Mouse (Mus musculus) stomach, postnatal 0 days (tissue): Measurements from ENCODE around the gene Exo5. TPM values are rescaled to one million over a fixed set of nuclear protein-coding genes. Genes with fewer than 3 reads are reported as not detected.
A peak's percentile ranks its signal among the peaks of the same experiment; 100 is the strongest.

ENCODE experiments used
- ATAC-seq: fragments of 200-750 bp; cut with Nextera tagmentation; 2 replicates; pipeline ENCODE4 v1.8.0; 2017; ENCODE audit not compliant: low FRiP score, low TSS enrichment
- DNase-seq: peaks from one replicate; pipeline ENCODE4 v3.0.0-alpha.2; 2016; ENCODE audit warnings: low spot score
- H3K27ac ChIP-seq: fragments of 300-500 bp; sonication (generic); replicated peaks from 2 replicates; pipeline ENCODE4 v1.5.1; 2014; ENCODE audit warnings: mild to moderate bottlenecking, control low read depth
- H3K27me3 ChIP-seq: fragments of 300-500 bp; sonication (generic); 2 replicates; pipeline ENCODE4 v1.6.1; 2014; ENCODE audit warnings: low read length; ENCODE audit not compliant: control insufficient read depth, insufficient read depth
- H3K36me3 ChIP-seq: fragments of 300-500 bp; sonication (generic); 2 replicates; pipeline ENCODE4 v1.6.1; 2014; ENCODE audit warnings: low read length, mixed read lengths; ENCODE audit not compliant: control insufficient read depth, insufficient read depth
- H3K4me1 ChIP-seq: fragments of 300-500 bp; sonication (generic); replicated peaks from 2 replicates; pipeline ENCODE4 v1.6.1; 2014; ENCODE audit warnings: antibody characterized with exemption; ENCODE audit not compliant: control insufficient read depth, insufficient read depth
- H3K4me2 ChIP-seq: fragments of 300-500 bp; sonication (generic); replicated peaks from 2 replicates; pipeline ENCODE4 v1.6.1; 2014; ENCODE audit warnings: low read depth, mild to moderate bottlenecking, control low read depth, moderate library complexity
- H3K4me3 ChIP-seq: fragments of 300-500 bp; sonication (generic); 2 replicates; pipeline ENCODE4 v1.5.1; 2014; ENCODE audit warnings: low read depth, low read length, control low read depth
- H3K9ac ChIP-seq: fragments of 300-500 bp; sonication (generic); 2 replicates; pipeline ENCODE4 v1.6.1; 2014; ENCODE audit warnings: mild to moderate bottlenecking, low read length, control low read depth, mixed read lengths
- H3K9me3 ChIP-seq: fragments of 300-500 bp; sonication (generic); 2 replicates; pipeline ENCODE4 v1.6.1; 2016; ENCODE audit warnings: low read length; ENCODE audit not compliant: control insufficient read depth
- CTCF ChIP-seq: IDR thresholded peaks from 2 replicates; pipeline ENCODE4 v1.5.1; 2016; ENCODE audit warnings: antibody characterized with exemption, low read depth, mild to moderate bottlenecking, moderate library complexity
- EP300 ChIP-seq: optimal IDR thresholded peaks from 2 replicates; pipeline ENCODE3; 2016; ENCODE audit warnings: antibody characterized with exemption
- WGBS: fragments of 180-500 bp; shearing (Covaris S2); extraction: QIAGEN DNeasy Blood & Tissue Kit; methylation state at CpG from one replicate; pipeline ENCODE4 v1.1.7; 2014; 5-methylcytosine and 5-hydroxymethylcytosine counted together
- polyA plus RNA-seq: library from polyadenylated mRNA; unstranded; fragments of >200 nt; fragmentation: Nextera tagmentation; extraction: Ambion mirVana; gene quantifications from 2 replicates; pipeline ENCODE4 v1.2.1, GENCODE M21; 2015

Exo5 gene
- polyA plus RNA-seq, 1 experiment from 2014 or later = 10.4 TPM

DNA sequence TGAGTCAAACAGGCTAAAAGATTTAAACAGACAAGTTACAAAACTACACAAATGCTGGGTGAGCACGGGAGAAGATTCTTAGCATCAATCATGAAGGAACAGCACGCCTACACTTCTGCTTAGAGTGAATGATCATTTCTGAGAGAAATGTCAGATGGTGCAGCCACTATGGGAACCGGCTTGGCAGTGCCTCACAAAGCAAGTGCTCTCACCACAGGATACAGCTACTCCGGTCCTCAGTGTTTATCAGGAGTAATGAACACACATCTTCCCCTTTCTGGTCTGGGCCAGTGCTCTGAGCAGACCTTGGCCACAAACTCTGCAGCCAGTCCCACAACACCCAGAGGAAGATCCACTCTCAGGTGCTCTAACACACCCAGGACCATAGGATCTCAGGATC is 20.3 kb downstream of the Exo5 start:
- H3K4me3 ChIP-seq = no peak overlapping the region
- no peaks in the 10 kb centered on the region for H3K27me3 ChIP-seq
- no peaks in the 10 kb centered on the region for H3K36me3 ChIP-seq
- no peak for ATAC-seq
- no peak for TF ChIP-seq CTCF
- H3K27ac ChIP-seq = no peak overlapping the region
- H3K9ac ChIP-seq = no peak overlapping the region
- 26% methylated on average over 4 of the region's 4 CpGs for WGBS
- no peak overlapping the region for H3K4me2 ChIP-seq
- H3K4me1 ChIP-seq = no peaks in the 10 kb centered on the region
- no peak for DNase-seq
- H3K9me3 ChIP-seq = no peaks in the 10 kb centered on the region

DNA sequence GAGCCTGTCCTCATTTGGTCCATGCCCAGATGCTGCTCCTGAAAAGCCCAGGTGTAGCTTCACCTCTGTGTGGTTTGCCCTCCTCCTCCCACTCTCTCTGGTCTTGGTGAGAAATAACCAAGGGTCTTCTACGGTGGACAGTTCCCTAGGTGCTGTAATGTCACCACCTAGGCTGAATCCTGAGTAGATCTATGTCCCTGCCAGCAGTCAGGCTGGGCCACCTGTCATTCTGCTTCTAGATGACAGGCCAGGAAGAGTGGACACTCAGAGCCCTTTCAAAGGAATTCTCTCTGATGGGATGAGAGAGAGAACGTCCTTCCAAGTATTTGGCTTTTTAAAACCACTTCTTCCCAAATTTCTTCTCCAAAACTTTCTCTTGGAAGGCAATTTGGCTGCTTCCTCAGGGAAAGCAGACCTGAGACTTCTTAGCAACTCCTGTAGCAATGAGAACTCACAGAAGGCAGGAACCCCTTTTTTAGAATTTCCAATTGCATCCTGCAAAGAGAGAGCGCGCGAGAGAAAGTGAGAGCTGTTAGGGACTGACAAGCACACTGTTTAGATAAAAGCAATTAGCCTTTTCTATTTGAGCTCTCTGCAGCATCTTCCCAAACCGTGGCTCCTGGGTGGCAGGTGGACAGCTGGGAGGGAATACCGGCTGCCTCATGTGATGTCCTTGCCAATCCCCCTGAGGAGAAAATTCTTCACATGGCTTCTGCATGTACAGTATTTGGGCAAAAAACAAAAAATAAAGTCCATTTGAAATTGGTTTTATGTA is 28.8 kb downstream of the Exo5 start:
- no peaks in the 10 kb centered on the region for H3K4me1 ChIP-seq
- no peak for TF ChIP-seq CTCF
- no peak for TF ChIP-seq EP300
- H3K9me3 ChIP-seq = no peaks in the 10 kb centered on the region
- WGBS = 66% methylated on average over 7 of the region's 7 CpGs
- H3K36me3 ChIP-seq = no peaks in the 10 kb centered on the region
- H3K4me3 ChIP-seq = no peak overlapping the region
- no peak overlapping the region for H3K9ac ChIP-seq
- no peaks in the 10 kb centered on the region for H3K27me3 ChIP-seq
- H3K4me2 ChIP-seq = no peak overlapping the region
- ATAC-seq (no peak), DNase-seq (no peak)
- H3K27ac ChIP-seq = no peak overlapping the region

DNA sequence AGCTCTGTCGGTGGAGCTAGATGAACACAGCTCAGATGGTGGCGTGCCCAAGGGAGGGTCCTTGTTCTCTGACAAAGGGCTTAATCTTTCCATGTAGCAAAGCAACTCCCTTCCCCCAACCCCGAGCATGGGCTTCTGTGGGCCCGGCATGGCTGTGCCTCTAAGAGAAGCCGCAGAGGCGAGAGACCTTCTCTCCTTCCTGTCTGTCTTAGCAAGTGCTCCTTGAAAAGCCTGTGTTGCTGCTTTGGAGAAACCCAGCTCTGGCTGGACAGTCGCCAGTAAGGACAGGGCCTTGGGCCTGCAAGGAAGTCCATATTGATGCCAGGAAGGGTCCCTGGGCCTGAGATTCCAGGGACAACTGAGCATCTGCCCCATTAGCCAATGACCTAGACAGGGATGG is 29.6 kb downstream of the Exo5 start:
- H3K9me3 ChIP-seq = no peaks in the 10 kb centered on the region
- 88% methylated on average over 7 of the region's 7 CpGs for WGBS
- no peaks in the 10 kb centered on the region for H3K36me3 ChIP-seq
- H3K27ac ChIP-seq = no peak overlapping the region
- no peaks in the 10 kb centered on the region for H3K4me1 ChIP-seq
- no peak for DNase-seq
- H3K27me3 ChIP-seq = no peaks in the 10 kb centered on the region
- no peak for ATAC-seq
- no peak overlapping the region for H3K4me3 ChIP-seq
- no peak for TF ChIP-seq CTCF
- no peak for TF ChIP-seq EP300
- H3K9ac ChIP-seq = no peak overlapping the region
- no peak overlapping the region for H3K4me2 ChIP-seq

DNA sequence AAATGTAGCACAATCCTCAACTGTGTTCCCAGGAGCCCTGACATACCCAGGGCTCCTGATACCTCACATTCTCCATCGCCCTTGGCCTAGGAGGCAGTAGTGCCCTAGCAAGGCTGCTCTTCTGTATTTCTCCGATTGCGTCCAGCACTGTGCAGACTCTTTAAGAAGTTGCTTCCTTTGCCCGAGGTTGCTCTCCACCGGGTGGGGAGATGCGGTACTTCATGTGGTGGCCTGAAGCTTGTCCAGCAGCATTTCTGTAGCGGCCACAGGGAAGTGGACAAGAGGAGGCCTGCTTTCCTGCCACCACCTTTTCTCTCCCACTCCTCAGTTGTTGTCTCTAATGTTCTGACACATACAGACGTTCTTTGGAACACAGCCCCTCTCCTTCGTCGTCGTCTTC is 30.2 kb downstream of the Exo5 start:
- Histone ChIP-seq H3K9ac (no peak overlapping the region), H3K27me3 (no peaks in the 10 kb centered on the region), H3K36me3 (no peaks in the 10 kb centered on the region), H3K4me3 (no peak overlapping the region), H3K4me1 (no peaks in the 10 kb centered on the region), H3K4me2 (no peak overlapping the region), H3K9me3 (no peaks in the 10 kb centered on the region), H3K27ac (no peak overlapping the region)
- ATAC-seq (no peak), DNase-seq (no peak)
- WGBS = 70% methylated on average over 11 of the region's 11 CpGs
- TF ChIP-seq CTCF (0 out of 2 replicates have a peak, but pooled peaks have one; percentile 29), EP300 (no peak)

DNA sequence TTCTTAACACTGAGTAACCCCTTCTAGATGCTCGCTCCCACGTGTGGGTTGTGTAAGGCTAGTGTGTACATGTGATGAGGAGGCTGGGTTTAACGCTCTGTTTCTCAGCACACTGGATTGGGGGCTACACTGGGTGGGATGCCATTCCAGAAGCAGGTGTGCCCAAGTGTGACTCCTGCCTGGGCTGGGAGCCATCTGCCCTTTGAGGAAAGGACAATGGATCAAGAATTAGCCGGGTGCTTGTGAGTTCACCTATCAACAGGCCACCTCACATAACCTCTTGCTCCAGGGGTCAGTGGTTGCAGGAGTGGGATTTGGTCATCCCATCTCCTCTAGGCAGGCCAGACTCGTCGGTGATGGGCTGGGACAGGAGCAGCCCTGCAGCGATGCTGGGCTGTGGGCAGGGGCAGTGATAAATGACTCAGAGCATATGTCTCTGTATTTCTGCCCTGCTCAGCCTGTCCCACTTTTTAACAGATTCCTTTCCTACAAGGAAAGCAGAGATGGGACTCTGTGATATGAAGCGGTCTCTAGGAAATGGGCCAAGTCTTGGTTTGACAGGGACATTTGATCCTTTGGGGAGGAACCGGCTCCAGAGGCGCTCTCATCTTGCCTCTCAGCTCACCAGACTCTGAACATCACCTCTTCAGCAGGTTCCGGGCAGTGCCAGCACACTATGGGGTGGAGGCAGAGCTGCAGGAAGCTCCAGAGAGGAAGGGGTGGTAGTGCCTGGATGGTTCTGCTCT is 31.0 kb downstream of the Exo5 start:
- Histone ChIP-seq H3K9me3 (no peaks in the 10 kb centered on the region), H3K27me3 (no peaks in the 10 kb centered on the region), H3K36me3 (no peaks in the 10 kb centered on the region), H3K4me3 (no peak overlapping the region), H3K9ac (no peak overlapping the region), H3K4me1 (no peaks in the 10 kb centered on the region), H3K4me2 (no peak overlapping the region), H3K27ac (no peak overlapping the region)
- DNase-seq (no peak), ATAC-seq (no peak)
- TF ChIP-seq CTCF = no peak
- no peak for TF ChIP-seq EP300
- WGBS = 57% methylated on average over 11 of the region's 11 CpGs

DNA sequence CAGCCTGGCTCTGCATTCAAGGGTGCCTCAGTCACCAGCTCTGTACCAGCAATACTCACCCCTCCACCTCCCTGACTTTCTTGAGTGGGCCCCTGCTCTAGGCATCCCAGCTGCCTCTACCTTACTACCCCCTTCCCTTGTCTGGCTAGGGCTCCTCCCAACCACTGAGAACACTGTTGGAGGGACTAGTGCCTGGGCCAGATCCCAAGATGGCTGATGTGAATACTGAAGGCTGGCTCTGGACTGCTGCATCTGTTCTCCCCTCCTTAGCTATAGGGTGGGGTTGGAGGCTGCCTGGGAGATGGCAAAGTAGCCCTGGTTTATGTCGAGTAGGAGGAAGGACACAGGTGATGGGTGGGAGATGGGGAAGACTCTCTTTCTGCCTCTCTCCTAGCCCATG is 32.3 kb downstream of the Exo5 start:
- Histone ChIP-seq H3K4me2 (no peak overlapping the region), H3K4me1 (no peaks in the 10 kb centered on the region), H3K9ac (no peak overlapping the region), H3K36me3 (no peaks in the 10 kb centered on the region), H3K4me3 (no peak overlapping the region), H3K27ac (no peak overlapping the region), H3K9me3 (no peaks in the 10 kb centered on the region), H3K27me3 (no peaks in the 10 kb centered on the region)
- ATAC-seq (no peak; the same call in 1 of the 2 replicates), DNase-seq (no peak)
- no peak for TF ChIP-seq EP300
- TF ChIP-seq CTCF = no peak
- 32% methylated on average over 1 of the region's 1 CpGs for WGBS
